Mouse (Mus musculus): ENCODE measurements around the gene Zfp984.
"Not testable (repeated sequence)": the region's sequence is repeated elsewhere in the genome, so short reads cannot be mapped to it uniquely, and the experiment has no call there.

The Zfp984 gene

DNA sequence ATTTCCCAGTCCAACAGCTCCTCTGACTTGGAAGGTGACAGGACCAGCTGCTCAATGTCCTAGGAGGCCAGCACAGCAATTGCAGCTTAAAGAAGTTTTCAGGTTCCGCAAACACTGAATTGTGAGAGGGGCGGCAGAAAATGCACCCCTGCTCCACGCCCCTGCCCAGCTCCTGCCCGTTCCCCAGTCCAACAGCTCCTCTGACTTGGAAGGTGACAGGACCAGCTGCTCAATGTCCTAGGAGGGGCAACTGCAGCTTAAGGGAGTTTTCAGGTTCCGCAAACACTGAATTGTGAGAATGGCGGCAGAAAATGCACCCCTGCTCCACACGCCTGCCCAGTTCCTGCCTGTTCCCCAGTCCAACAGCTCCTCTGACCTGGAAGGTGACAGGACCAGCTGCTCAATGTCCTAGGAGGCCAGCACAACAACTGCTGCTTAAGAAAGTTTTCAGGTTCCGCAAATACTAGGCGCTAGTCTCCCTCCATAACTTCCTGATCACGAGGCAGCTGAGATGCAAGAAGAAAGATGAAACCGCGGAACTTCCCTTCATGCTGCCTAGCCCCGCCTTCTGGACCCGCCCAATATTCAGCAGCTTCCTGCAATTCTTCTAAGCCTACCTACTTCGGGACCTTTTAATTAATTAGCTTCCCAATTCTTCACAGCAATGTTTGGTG is at the start of gene Zfp984:
Gene Zfp984, minus strand, starts transcription at position 497 of the 674 bp plus-strand sequence.
- not testable (repeated sequence) for DNase-seq (ENCODE audit: low spot score)

DNA sequence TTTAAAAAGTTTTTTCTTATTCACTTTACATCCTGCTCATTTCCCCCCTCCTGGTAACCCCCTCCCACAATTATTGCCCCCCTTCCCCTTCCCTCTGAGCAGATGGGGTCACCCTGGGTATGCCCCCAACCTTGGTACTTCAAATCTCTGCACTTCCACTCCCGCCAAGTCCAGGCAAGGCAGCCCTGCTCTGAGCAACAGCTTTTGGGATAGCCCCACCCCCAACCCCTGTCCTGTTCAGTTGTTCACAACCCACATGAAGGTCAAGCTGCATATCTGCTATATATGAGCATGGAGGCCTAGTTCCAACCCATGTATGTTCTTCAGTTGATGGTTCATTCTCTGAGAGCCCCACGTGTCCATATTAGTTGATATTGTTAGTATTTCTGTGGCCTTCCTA is 41.2 kb upstream of the Zfp984 start:
- no peak for DNase-seq (ENCODE audit: low spot score)

DNA sequence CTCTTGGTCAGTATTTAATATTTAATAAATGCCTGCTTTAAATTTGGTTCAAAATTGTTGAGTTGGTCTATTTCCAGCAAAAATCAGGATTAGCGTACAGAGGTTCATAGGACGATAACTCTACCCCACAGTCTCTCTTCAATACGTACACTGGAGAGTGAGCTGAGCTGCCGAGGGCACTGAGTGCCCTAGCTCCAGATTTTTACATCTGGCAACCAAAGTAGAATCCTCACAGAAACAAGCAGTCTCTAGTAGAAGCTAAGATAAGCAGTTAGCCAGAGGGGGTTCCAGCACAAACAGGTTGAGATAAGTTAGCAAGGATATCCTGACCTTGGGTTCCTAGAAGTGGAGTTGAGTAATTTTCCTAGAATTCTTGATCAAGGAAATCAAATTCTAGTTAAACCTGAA is 39.0 kb upstream of the Zfp984 start:
- no peak for DNase-seq (ENCODE audit: low spot score)

DNA sequence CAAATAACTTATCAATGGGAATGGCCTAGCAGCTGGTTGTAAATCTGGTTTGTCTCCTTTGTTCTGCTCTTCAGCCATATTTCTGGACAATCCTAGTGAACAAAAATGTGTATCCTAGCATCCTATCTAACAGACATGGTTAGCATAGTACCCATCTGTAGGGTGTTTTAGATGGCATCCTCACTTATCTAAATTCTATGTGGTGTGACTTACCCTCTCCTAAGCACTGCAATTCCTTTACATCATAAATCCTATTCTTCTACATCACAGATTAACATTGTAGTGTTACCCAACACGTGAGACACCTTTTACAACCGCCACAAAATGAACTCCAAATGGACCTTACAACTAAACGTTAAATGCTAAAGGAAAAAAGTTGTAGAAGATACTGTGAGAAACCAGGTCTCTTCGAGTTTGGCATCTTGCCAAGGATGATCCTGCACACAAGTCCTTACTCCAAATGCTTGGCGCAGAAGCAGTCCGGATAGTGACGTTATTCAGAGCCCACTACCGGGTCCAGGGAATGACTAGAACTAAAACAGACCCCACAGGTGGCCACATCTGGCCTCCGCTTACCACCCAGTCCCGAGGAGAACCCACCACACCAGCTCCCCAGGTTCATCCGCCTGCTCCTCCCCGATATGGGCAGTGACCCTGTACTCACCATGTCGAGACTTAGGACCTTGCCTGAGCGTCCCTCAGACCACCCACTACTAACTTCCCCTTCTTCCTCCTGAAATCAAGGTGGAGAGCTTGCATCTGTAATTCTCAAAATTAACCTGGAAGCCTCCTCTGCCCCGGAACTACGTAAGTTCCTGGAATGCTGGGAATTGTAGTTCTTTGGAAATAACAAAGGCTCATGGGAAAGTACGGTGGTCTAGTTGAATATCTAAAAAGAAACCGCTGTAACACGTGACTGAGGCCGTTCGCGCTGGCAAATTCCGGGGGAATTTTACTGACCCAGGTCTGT is 38.3 kb upstream of the Zfp984 start, which contains the start of gene Zfp933:
Gene Zfp933, minus strand, starts transcription at position 753 of the 970 bp plus-strand sequence.
- DNase-seq (ENCODE audit: low spot score): peak; percentile 43

DNA sequence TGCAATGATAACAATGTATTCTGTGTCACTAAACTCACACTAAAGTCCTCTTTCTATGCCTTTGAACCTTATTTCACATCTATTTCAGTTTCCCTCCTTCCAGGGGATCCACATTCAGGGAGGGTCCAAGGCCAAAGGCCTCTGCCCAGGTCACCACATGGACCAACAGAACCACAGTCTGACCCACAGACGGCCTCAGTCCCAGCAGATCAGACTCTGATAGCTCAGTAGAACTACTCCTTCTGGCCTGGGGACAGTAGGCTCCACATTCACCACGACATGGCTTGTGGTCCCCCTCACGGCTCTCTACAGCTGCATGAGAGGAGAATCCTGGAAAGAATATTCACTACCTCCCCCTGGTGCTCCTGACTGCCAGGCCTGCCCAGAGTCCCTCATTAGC is 33.3 kb upstream of the Zfp984 start:
- DNase-seq (ENCODE audit: low spot score): no peak

DNA sequence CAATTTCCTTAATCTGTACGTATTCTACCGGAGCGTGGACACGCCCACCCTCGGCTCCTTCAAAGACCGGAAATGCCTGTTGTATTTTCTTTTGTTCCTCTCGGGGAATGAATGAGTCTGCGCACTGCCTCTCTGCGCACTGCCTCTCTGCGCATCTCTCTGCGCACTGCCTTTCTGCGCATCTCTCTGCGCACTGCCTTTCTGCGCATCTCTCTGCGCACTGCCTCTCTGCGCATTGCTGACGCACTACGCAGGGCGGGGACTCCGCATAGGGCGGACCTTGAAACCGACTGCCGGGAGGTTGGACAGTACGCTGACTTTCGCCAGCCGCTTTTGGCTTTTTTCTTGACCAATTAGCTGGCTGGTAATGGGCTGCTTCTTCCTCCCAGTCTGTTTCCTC is 29.7 kb upstream of the Zfp984 start:
- DNase-seq (ENCODE audit: low spot score): peak; percentile 42

DNA sequence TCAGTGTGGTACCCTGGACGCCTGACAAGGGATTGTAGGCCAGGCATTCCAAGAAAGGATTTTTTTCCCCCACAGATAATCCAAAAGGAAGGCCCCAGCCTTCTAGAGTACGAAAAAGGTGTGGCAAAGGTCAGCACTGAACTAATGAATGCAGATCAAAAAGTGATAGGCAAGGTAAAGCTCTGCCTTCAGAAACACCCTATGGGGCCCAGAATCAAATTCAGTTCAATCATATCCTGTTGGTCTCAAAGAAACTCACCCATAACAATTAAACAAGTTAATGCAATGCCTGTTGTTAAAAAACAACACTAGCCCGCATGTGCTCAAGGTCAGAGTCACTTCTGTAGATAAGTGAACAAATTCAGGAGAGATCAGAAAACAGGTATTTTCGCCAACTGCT is 14.8 kb upstream of the Zfp984 start:
- no peak for DNase-seq (ENCODE audit: low spot score)

DNA sequence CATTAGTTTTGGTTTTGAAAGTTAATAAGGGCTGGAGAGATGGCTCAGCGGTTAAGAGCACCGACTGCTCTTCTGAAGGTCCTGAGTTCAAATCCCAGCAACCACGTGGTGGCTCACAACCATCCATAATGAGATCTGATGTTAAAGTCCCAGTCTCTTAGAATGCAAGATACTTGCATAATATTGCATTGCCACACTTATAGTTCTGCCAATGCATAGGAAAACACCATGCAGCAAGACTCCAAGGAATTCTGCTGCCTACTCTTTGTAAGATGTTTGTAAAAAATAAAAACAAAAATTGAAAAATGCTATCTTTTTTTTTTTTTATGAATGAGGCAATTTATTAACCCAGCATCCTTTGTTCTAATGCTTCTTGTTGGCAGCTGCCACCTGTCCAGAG is 11.8 kb upstream of the Zfp984 start:
- not testable (repeated sequence) for DNase-seq (ENCODE audit: low spot score)

DNA sequence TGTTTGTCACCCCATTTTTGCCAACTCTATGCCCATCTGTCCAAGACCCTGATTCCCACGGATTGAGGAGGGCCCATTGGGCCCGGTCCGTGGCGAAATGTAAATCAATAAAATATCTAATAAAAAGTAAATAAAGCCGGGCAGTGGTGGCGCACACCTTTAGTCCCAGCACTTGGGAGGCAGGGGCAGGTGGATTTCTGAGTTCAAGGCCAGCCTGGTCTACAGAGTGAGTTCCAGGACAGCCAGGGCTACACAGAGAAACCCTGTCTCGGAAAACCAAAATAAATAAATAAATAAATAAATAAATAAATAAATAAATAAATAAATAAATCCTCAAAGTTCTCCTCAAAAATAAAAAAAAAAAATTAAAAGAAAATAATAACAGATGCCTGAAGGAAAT is 10.1 kb upstream of the Zfp984 start:
- not testable (repeated sequence) for DNase-seq (ENCODE audit: low spot score)

DNA sequence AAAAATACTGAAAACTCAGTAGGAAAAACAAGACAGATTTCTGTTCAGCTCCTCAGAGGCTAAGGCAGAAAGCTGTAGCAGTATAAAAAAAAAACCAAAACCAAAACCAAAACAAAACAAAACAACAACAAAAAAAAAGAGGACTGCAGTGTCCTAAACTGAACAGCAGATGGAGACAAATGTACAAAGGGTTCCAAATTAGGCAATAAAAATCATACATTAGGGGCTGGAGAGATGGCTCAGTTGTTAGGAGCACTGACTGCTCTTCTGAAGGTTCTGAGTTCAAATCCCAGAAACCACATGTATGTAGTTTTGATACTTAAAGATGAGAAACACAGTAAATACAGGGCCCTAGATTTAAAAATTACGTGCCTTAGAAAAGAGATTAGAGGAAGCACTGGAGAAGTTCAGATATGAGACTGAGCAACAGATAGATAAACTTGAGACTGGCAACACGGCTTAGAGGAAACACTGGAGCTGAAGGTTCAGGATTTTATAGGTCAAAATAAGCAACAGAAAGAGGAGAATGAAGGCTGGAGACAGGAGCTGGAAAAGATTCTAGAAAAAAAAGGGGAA is 5.1 kb upstream of the Zfp984 start:
- no peak for DNase-seq (ENCODE audit: low spot score)

DNA sequence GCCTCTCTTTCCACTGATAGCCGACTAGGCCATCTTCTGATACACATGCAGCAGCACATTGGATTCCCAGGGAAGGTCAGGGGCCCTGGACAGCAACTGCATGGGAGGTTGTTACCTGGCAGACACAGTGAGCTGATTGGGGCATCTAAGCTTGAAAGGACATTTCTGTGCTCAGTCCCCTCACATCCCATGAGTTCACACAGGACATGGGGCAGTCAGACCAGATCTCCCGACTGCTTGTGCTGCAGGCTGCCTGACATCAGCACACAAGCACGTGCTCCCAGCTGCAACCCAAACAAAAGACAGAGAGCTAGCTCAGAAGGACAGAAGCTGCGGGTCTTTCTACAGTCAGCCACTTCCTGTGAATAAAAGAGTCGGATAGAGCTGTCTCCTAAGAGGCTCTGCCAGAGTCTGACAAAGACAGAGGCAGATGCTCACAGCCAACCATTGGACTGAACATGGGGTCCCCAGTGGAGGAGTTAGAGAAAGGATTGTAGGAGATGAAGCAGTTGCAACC is 3.7 kb upstream of the Zfp984 start:
- no peak for DNase-seq (ENCODE audit: low spot score)

DNA sequence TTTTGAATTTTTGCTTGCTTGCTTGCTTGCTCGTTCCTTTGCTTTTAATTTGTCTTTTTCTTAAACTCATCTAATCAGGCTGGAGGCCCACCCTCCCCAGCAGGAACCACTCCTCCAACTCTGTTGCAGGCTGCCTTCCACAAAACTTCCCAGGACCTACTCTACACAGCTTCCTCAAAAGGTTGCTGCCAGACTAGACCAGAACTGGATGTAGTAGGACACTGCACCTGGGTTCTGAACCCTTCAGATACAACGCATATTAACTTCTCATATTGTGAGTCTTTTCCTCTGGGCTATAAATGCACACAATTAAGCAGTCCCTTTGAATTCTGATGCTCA is 347 bp upstream of the Zfp984 start:
- DNase-seq (ENCODE audit: low spot score): not testable (repeated sequence)

DNA sequence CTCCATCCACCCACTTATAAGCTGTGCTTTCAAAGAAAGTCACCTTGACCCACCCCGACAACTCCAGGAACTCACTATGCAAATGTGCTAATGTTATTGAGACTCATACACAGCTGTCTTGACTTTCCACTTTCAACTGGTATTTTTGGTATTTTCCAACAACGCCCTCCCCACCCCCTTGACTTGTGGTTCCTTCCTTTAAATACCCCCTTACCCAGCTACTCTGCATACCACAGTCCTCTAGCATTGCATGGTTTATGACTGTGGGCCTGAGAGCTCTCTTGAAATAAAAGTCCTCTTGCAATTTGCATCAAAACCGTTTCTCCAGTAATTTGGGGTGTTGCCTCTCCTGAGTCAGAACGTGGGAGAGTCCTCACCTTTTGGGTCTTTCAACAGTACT is 1.1 kb downstream of the Zfp984 start:
- DNase-seq (ENCODE audit: low spot score): not testable (repeated sequence)

DNA sequence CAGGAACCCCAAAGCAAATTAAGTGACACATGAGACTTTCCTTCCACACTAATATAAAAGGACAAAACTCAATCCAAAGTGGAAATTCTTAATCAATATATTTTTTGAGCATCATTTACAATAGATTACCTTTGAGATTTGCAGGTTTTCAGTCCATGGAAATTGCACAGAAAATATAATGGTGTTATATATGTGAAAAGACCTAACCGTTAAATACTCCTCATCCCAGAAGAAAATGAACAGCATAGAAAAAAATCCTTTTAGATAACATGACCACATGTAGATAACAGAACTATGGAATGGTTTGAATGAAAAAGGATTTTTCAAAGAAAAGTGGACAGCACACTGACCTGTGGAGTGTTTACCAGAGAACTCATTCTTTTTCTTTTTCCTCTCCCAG is 14.3 kb downstream of the Zfp984 start:
- not testable (repeated sequence) for DNase-seq (ENCODE audit: low spot score)

DNA sequence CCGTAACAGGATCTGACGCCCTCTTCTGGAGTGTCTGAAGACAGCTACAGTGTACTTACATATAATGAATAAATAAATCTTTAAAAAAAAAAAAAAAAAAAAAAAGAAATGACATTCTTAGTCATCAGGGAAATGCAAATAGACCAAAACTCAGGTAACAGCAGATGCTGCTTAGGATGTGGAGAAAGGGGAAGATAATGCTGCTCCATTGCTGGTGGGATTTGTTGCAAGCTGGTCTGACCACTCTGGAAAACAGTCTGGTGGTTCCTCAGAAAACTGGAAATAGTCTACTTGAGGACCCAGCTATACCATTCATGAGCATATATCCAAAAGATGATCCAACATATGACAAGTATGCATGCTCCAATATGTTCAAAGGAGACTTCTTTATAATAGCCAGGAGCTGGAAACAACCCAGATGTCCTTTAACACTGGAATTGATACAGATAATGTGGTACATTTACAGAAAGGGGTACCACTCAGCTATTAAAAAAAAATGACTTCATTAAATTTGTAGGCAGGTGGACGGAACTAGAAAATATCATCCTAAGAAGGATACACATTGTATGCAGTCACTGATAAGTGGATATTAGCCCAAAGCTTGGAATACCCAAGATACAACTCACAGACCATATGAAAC is 15.4 kb downstream of the Zfp984 start:
- not testable (repeated sequence) for DNase-seq (ENCODE audit: low spot score)

DNA sequence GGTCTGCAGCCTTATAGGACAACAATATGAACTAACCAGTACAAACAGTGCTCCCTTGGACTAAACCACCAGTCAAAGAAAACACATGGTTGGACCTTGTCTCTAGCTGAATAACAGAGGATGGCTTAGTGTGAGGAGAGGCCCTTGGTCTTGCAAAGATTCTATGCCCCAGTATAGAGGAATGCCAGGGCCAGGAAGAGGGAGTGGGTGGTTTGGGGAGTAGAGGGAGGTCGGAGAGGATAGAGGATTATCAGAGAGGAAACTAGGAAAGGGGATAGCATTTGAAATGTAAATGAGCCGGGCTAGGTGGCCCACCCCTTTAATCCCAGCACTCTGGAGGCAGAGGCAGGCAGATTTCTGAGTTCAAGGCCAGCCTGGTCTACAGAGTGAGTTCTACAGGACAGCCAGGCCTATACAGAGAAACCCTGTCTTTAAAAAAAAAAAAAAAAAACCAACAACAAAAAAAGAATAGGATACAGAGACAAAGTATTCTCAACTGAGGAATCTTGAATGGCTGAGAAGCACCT is 16.1 kb downstream of the Zfp984 start:
- not testable (repeated sequence) for DNase-seq (ENCODE audit: low spot score)

DNA sequence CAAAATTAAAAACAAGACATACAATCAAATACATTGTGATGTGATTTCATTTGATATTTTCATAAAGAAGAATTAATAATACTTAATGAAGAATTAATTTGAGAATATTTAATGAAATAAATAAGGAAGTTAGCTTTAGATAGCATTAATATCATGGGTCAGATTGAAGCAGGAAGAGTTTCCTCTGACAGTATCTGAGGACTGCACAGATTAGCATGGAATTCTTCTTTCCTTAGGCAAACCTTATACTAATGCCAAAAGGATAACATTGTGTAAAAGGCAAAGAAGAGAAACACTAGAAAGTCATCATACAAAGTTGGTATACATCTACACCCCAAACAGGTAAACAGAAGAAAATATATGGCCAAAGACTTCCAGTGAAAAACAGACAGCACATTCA is 17.9 kb downstream of the Zfp984 start:
- DNase-seq (ENCODE audit: low spot score): not testable (repeated sequence)

DNA sequence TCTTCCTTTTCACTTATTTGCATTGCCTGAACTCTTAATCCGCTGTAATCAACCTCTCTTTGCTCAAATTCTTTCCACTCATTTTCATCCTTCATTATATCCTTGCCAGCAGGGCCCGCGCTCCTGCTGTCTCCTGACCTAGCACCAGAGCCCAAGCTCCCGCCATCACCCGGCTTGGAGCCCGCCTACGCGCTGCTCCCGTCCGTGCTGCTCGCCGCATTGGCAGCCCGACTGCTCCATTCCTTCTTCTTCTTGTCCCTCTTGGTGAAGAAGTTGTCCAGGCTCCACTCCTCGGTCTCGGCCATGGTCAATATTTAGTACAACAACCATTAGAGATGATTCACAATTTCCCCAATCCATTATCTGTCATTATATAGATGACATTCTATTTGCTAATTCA is 63.3 kb downstream of the Zfp984 start:
- DNase-seq (ENCODE audit: low spot score): not testable (repeated sequence)

DNA sequence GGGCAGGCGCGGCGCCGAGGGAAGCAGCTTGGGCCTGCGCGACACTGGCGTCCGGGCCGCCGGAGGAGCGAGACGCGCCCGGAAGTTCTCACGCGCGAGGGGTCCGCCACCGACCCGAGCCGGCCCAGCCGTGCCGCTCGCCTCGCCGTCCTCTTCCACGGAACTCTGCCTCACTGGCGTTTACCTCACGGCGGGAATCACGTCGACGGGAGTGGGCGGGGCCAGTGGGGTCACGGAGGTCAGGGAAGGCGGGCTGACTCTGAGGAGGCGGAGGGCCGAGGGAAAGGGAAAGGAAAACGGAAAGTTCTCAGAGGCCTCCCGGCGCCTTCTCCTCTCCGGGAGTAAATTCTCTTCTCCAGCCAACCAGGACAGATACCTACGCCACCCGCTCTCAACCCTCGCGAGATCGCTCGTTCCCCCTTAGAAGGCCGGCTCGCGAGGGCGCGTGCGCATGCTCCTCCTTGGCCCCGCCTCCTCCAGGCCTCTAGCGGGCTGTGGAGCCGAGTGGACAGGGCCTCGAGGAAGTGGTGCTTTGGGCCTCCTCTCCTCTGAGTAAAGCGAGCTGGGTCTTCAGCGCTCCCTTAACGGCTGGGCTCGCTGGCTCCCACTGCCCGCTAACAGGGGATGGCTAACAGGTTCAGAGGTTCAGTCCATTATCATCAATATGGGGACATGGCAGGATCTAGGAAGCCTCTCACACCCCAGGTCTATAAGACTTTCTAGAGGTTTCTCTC is 70.8 kb downstream of the Zfp984 start:
- DNase-seq (ENCODE audit: low spot score): not testable (repeated sequence)

Measured in ovary, adult 18-20 months (tissue).